Mouse (Mus musculus): ENCODE measurements around the gene Fndc3b.

Gene Fndc3b

DNA sequence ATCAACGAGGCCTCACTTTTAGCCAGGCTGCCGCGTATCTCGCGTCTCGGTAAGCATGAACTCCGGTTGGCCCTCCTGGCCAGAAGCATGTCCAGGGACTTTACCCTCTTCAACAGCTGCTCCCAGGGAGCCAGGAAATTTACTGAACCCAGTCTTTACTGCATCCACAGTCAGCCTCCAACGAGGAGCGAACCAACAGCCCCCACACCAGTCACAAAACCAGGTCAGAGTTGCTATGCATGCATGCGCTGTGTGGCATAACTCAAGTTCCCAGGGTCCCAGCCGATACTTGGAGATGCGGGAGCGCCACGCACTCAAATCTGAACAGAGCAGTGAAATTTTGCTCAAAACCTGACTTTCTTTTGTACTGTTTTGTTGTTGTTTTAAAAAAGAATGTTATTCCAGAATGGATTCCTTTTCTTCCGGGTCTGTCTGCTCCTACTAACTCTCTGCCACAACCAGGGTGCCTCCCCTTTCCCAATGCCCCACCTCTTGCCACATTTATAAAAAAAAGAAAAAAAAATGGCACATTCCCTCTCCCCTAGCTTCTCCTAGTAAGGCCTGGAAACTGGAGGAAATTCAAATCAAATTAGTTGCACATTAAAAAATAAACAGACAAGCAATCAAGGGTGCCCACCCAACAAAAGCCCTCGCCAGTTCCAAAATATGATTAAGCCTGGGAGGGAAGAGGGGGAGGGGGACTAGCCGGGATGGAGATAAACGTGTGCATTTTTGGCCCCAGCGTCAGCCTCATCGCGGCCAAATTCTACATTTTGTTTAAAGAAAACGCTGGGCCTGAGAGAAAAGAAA is 1.8 kb downstream of the Fndc3b start:
- DNase-seq (ENCODE audit: low read depth): no peak

DNA sequence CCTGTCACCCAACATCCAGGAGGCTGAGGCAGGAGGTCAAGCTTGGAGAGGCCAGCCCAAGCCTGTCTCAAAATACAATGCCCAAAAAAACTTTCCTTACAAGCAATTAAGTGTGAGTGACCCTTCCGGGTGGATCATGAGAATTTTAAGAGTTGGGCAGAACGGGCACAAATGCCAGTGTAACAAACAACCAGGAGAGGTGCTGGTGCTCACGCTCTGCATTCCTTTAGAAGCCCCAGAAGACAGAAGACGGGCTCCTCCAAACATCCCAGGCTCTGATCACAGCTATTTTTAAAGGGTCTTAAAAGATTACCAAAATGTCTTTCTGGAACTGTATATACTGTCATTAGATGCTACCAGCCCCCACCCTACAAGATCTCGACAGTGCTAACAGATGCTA is 2.5 kb downstream of the Fndc3b start:
- DNase-seq (ENCODE audit: low read depth): no peak

DNA sequence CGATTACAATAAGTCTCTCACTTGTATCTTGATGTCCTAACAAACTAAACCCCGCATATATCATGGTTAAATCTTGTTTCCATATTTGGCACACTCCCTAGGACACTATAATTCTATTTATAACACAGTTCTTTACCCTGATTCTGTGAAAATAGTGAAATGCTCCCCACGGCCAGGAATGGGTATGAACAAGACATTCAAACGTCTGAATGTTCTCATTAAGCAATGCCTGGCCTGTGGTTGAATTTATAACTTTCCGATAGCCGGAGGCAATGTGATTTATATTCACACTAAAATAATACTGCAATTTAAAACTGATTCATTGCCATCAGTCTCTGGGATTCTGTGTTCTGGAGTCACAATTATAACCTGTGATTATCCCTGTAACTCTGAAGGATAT is 5.3 kb downstream of the Fndc3b start:
- DNase-seq (ENCODE audit: low read depth): no peak

DNA sequence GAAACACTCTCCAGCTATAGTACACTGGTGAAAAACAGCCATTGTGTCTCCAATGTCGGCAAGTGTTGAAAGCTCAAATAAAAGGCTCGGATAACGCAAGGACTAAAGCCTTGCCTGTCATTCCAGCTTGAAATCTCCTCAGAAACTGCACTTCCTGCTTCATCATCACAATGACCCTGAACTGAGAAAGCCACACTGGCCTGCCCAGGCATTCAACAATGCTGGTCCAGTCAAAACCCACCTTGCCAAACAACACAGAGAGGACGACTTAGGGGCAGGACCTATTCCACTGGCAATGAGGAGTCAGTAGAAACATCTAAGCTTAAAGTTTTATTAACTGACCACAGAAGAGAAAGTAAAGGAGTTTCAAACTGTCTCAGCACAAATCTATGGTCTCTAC is 6.1 kb downstream of the Fndc3b start:
- DNase-seq (ENCODE audit: low read depth): no peak

DNA sequence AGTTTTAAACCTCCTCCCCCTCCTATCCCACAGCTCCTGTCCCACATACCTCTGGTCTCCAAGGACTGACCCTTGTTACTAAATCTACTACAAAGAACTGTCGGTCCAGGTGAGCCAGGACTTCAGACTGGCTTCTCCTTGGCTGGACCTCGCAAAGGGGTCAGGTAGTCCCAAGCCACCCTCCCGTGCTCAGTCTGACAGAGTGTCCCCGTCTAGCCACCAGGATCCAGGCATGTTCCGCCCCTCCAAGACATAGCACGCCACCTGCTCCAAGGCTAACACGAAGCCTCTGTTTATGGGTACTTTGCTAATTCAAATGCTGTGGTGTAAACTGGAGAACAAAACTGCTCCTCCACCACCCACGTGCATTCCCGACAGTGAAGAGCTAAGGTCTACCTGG is 6.5 kb downstream of the Fndc3b start:
- DNase-seq (ENCODE audit: low read depth): no peak

DNA sequence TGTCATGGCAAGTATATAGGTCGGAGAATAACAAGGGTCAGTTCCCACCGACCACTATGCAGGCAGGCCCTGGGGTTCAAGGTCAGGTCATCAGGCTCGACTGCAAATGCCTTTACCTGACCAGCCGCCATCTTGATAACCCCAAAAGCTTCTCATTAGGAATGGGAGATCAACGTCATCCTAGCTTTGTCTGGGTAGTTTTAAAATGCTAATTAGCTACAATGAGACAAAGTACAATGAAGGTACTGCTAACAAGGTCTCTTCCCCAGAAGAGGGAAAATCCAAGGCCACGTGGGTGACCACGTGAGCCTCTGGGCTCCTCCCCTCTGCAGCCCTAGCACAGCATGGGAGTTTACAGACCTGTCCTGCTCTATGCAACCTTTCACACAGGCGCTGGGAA is 7.6 kb downstream of the Fndc3b start:
- no peak for DNase-seq (ENCODE audit: low read depth)

DNA sequence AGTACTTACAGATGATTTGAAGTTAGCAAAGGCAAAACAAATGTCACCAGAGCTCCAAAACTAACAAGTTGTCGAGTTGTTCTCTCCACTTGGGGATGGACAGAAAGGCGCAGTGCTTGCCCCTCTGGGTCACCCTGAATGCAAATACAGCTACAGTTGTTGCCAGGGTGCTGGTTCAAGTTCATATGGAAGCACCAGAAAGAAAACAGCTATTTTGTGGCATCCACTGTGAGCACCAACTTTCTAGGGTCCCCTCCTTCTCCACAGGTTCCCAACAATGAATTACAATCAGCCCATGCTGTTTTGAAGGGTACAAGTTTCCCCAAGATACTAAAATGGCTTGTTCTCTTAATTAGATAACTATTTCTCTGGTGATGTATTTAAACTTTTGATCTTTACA is 8.0 kb downstream of the Fndc3b start:
- no peak for DNase-seq (ENCODE audit: low read depth)

DNA sequence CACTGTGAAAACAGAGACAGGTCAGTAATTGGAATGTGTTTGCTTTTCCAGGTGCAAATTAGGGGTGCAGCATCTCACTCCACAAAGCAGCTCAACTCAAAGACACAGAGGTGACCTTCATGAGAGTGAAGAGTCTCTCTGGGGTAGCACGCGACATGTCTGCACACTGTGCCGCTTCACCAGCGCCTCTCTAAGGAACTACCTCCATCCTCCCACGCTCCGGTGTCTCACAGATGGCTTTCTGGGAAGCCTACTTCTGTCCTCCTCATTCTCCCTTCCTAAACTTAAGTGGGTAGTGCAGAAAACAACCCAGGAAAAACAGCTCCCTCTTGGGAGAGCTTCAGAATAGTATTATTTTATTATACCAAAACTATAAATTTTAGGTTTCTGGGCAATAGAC is 12.4 kb downstream of the Fndc3b start:
- DNase-seq (ENCODE audit: low read depth): no peak

DNA sequence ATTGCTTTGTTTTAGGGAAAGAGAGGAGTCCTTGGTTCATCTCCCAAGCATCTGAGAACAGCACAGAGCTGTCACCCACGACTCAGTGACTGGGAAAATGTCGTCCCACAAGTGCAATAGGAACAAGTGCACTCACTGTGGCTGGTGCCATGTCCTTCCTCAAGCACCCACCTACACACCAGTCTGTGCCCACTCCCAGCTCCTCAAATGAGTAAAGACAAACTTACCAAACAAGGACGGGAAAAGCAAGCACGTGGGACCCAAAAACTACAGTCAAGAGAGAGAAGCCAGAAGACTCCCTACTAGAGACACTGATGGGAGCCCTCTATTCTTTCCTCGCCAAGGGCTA is 14.7 kb downstream of the Fndc3b start:
- no peak for DNase-seq (ENCODE audit: low read depth)

DNA sequence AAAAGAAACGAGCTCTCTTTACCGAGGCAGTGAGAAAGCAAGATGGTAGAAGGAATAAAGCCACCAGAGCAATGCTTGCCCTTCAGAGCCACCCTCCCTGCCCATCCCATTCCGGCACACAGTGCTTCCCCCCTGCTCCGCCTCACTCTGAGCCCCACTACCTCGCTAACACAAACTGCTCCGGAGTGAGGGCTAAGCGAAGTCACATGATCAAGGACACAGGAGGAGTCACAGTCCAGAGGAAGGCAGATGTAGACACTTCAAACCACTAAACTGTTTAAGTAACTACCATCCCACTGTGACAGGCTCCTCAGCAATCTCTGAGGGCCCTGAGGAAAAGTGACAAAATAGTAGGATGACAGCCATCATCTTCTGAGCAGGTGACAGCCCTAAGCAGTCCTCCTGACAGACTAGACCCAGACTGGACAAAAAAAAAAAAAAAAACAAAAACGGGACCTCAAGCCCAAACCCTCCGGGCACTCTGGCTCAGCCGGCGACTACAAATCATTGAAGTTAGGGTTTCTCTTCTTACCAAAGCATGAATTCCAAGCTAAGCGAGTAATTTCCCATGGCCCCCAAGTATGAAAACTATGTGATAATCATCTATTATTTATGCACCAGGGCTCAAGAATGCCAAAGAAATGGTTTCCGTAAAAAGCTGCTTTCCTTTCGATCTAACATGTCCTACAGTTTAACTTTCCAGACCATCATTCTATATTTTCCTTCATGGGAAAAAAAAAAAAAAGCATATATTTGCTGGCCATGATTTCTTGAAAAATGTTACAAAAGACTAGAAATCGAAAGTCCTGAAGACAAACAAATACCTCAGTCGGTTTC is 15.3 kb downstream of the Fndc3b start:
- no peak for DNase-seq (ENCODE audit: low read depth)

DNA sequence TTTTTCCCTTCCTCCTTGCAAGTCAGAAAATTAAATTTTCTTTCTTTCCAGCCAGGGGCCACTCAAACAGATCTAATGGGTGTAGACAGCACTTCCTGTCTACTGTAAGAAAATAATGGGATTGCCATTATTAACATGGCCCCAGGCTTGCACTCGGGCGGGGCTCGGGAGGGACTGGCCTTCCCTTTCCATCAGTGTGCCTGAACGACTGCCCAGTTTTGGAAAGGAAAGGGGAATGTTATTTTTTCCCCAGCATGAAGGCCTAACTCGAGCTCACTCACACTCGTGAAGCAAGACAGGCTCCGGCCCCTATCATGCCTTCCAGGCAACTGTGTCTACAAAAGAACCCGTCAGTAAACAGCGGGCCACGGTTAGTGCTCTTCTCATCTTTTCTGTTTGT is 16.5 kb downstream of the Fndc3b start:
- DNase-seq (ENCODE audit: low read depth): no peak

DNA sequence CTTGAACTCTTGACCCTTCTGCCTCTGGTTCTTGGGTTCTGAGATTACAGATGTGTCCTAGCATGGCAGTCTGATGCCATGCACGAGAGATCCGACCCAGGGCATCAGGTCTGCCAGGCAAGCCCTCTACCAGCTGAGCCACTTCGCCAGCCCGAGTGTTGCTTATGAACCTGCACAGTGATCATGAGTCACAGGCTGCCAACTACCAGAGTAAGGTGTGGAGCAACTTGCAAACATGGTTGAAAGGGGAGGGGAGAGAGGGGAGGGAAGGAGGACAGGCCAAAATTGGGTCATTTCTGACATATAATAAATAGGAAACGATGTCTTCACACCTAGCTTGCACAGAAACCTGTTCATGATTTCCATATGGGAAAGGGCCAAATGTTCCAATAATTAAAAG is 17.0 kb downstream of the Fndc3b start:
- no peak for DNase-seq (ENCODE audit: low read depth)

DNA sequence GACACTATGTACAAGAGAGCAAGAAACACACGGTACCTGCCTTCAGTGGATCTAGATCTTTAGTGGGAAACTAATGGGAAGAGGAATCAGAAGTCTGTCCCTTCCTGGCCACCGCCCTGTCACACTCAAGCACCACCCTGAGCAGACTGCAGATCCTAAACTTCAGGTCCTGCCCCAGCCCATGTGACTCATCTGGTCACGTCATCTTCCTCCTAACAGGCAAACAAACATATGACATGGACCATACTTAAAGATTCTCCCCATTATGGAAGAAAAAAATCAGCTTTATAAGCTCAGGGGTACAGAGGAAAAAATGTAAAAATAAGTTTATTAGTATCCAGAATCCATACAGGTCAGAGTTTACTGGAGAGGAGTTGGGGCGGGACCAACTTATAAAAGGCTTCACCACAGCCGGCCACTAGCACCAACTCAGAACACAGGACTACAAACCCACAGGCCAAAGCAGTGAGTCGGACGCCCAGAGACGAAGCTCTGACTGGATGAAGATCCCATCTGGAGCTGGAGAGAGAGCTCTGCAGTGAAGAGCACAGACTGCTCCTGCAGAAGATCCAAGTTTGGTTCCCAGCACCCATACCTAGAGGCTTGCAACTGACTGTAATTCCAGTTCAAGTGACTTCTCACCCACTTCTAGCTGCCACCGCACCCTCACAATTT is 19.5 kb downstream of the Fndc3b start:
- no peak for DNase-seq (ENCODE audit: low read depth)

DNA sequence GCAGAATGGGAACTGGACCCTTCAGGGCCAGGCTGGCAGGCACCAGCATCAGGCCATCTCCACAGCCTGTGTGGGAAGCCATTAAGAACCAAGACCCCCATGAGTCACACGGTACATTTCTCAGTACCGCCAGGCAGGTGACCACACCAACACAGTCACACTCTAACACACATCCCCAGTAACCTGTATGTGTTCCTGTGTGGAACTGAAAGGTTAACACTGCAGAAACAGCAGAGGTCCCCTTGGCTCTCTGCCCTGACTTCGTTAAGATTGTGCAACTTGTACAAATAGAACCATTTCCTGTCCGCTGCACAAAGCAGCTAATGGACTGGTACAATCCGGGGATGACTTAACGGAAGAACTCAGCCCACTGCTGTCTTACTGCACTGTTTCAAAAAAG is 21.1 kb downstream of the Fndc3b start:
- no peak for DNase-seq (ENCODE audit: low read depth)

DNA sequence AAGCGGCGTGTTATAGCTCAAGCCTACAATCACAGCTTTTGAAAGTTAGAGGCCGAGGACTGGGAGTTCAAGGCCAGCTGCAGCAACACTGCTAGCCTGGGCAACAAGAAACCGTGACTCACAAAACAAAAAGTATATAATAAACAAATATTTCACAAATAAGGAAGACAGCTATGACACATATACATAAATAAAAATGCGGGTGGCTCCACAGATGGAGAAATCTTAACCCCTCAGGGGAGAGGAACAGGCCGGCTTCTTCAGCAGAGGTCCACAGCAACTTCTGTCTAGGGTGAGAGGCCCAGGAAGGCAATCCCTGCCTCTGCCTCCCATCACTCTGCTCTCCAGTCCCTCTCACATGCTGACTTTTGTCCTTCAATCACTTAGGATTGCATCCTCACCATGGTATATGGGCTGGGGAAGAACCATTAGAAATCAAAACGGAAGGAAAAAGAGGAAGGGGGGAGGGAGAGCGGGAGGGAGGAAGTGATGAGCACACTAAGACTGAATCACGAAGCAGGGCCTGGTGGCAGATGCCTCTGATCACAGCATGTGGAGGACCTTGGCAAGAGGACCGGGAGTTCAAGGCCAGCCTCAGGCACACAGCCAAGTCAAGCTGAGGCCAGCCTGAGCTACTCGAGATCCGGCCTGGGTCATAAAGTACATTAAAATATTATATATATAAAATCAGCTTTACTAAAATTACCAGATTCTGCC is 21.8 kb downstream of the Fndc3b start:
- no peak for DNase-seq (ENCODE audit: low read depth)

DNA sequence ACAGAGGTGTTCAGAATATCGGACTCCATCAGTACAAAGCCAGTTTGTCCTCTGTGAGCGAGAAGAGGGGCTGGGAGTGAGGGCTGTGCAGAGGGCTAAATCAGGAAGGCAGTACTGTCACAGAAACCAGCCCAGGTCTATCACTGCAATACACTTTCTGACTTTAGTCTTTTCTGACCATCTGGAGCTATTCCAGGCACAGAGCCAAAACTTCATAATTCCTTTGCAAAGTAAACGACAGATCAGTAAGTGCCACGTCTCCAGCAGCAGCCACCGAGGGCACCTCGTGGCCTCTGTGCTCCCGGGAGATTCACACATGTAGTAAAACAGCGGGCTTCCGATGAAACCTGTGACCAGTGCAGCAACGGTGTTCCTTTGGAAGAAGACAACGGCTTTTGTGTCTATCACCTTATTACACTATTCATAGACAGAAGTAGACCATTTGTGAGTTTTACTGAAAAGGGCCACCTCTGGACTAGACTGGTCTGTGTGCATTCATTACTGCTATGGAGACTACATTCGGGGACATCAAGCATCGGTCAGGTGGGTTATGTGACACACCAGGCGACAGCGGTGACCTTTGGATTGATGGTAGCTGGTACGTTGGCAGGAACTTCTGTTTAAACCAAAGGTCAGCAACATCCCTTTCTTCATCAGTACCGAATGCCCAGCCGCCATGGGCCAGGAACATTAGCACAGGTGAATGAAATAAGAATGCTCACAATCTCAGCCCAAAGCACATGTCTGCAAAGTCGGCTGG is 24.2 kb downstream of the Fndc3b start:
- no peak for DNase-seq (ENCODE audit: low read depth)

DNA sequence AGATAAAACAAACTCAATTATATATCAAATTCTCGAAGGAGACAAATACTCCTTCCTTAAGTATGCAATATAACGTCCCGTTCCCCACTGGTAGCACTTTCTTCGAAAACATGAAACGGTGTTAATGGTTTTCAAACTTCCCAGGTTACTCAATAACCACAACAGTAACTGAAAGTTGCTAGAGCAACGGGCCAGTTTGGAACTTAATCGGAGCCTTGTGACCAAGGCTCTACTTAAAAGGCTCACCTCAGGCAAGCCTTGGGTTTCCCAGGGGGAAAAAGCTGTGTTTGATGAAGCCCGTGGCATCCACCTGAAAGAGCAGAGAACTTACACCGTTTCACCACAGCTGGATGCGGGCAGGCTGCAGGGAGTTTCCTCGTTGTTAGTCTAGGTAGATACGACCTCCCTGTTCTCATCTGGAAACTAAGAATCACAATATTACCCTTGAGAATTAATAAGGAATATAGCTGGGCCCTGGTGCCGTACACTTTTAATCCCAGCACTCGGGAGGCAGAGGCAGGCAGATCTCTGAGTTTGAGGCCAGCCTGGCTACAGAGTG is 25.4 kb downstream of the Fndc3b start:
- DNase-seq (ENCODE audit: low read depth): no peak

DNA sequence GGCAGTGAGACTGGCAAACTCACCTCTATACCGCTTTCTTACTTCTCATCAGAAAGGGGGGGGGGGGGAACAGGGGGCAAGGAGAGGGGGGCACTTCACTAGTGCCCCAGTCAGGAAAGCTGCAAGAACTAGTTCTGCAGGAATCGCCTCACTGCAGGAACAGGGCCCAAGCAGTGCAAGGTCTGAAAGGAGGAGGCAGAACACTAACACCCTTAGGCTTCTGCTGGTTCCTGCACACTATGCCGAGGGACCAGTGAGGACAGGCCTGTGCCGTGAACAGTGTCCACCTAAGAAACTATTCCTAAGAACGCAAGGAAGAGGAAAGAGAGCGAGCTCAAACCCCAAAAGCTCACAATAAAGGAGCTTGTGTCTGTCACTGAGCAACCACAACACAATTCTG is 26.0 kb downstream of the Fndc3b start:
- no peak for DNase-seq (ENCODE audit: low read depth)

DNA sequence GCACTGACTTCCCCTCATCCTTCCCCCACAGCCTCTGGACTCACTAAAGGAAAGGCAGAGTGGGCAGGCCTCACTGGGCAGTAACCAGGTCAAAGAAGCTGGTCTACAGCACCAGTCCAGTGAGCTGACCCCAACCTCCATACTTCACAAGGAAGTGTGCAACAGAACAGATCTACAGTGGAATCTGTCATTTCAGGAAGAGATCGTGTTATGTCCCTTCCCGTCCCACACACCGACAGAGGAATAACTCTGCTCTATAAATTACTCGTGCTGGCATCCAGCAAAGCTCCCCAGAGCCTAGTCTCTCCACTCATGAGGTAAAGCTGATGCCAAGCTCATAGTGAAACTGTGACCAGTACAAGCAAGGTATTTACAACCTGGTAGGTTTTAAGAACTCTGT is 27.7 kb downstream of the Fndc3b start:
- DNase-seq (ENCODE audit: low read depth): no peak

DNA sequence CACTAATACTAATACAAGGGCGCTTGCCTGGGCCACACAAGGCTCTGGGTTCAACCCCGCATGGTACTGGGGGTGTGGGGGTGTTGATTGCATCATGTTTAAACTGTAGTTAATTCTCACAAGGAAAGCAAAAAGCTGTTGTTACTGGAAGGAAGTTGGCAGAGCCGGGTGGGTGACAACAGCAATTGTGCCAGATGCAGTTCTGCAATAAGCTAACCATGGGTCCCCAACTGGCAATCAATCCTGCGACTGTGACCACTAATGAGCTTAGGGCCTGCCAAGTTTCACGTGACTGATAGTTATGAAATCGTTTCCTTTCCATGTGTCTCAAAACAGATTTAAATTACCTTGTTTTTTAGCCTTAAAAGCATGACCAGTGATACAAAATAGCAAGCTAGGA is 33.5 kb downstream of the Fndc3b start:
- no peak for DNase-seq (ENCODE audit: low read depth)

DNA sequence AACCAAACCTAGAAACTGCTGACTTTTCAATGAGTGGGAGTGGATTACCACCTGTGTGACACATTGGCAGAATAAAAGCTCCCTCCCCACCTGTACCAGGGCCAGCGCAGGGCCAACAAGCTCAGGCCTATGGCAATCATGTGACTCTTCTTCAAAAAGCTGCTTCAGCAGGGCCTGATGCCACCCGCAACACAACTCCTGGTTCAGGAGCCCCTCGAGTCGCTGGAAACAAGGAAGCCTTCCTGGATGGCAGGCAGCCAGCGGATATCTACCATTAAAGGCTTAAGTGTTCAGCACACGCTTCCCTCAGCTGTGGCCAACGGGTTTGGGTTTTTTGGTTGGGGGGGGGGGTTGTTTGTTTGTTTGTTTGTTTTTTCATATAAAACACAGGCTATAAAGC is 37.4 kb downstream of the Fndc3b start:
- no peak for DNase-seq (ENCODE audit: low read depth)
